Mouse (Mus musculus): ENCODE measurements around the gene Agpat3.

DNA sequence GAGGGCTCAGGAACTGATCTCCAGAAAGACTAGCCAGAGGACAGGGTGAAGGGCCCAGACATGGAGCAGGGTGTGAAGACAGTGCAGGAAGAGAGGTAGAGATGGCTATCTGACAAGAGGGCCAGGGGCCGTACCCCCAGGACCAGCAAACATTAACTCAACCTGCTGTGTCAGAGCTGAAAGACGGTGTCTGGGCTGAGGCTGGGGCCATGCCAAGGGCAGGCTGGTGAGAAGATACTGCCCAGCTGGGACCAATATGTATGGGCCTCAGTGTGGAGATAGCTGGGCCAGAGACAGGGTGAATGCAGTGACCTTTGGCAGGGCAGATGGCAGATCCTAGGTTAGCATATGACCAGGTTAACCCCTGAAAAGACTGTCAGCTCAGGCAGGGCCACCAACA is 48.8 kb upstream of the Agpat3 start:
- no peak for TF ChIP-seq EP300 (IDR thresholded peaks at IDR 0.05; ENCODE audit: low read depth)
- no peak for TF ChIP-seq CTCF (IDR thresholded peaks at IDR 0.05; ENCODE audit: low read depth)
